Mouse (Mus musculus) liver, adult 2 months (tissue): Measurements from ENCODE around the gene Arhgap27.

Experiments used
- CTCF ChIP-seq: fragments of 200-500 bp; IDR thresholded peaks from 2 replicates; pipeline ENCODE4 v1.5.1; 2011; ENCODE audit warnings: low read depth, low read length, control low read depth
- POLR2A ChIP-seq: fragments of 200-500 bp; IDR thresholded peaks from 2 replicates; pipeline ENCODE4 v1.6.1; 2011; ENCODE audit warnings: low read length, control low read depth; ENCODE audit not compliant: insufficient read depth; ENCODE audit errors: extremely low read depth

DNA sequence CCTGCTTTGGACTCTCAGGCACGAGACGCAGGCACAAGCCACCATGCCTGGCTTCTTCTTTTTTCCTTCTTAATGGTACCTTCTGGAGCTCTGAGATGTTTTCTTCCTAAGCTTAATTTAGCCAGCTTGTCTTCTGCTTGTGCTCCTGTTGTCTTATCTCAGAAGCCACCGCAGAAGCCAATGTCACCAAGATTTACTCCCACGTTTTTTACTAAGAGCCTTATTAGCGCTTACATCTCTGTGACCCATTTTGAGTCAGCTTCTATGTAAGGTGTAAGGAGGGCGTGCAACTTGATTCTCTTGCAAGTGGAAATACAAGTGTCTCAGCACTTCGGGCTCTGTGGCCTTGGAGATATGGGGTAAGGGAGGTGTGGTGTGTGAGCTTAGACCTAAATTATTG lies 18.0 kb upstream of the Arhgap27 start:
- TF ChIP-seq CTCF = no peak
- TF ChIP-seq POLR2A = no peak
